Mouse (Mus musculus) c-Kit-negative CD71-positive TER-119-positive erythroid progenitor cells, embryonic 14.5 days (primary cell): ENCODE results near the gene Dhdh.
"Not testable (repeated sequence)": the region's sequence is repeated elsewhere in the genome, so short reads cannot be mapped to it uniquely, and the experiment has no call there.

Experiments used
- DNase-seq: peaks from one replicate; pipeline ENCODE4 v3.0.0-alpha.2; 2013; ENCODE audit warnings: low read depth, low spot score

The Dhdh gene

GRCm38 (mm10) chr7:45509912-45510787, 21.5 kb upstream of the Dhdh start, which contains the start of gene Nucb1:
Gene Nucb1, minus strand, starts transcription at chr7:45510406.
- DNase-seq: peak; percentile 92

- no peak for DNase-seq
These were observed 20.7 kb upstream of the Dhdh start for GRCm38 (mm10) chr7:45509181-45509882.

- peak; percentile 85 for DNase-seq
These were observed 20.0 kb upstream of the Dhdh start for GRCm38 (mm10) chr7:45508561-45508960.

- no peak for DNase-seq
These were observed 19.0 kb upstream of the Dhdh start for GRCm38 (mm10) chr7:45507583-45507982.

GRCm38 (mm10) chr7:45498427-45498826, 9.8 kb upstream of the Dhdh start:
- no peak for DNase-seq

GRCm38 (mm10) chr7:45494548-45494947, 5.9 kb upstream of the Dhdh start:
- no peak for DNase-seq

GRCm38 (mm10) chr7:45492951-45493350, 4.3 kb upstream of the Dhdh start:
- no peak for DNase-seq

- no peak for DNase-seq
These were observed 3.7 kb upstream of the Dhdh start for GRCm38 (mm10) chr7:45492225-45492844.

GRCm38 (mm10) chr7:45491264-45491663, 2.7 kb upstream of the Dhdh start:
- DNase-seq: no peak

- DNase-seq: no peak
These were observed 2.2 kb upstream of the Dhdh start for GRCm38 (mm10) chr7:45490822-45491221.

GRCm38 (mm10) chr7:45489578-45489977, 973 bp upstream of the Dhdh start:
- no peak for DNase-seq

- DNase-seq: no peak
These were observed 728 bp downstream of the Dhdh start for GRCm38 (mm10) chr7:45487861-45488292.

- DNase-seq: no peak
These were observed 1.7 kb downstream of the Dhdh start, which contains the start of gene Gm45808 for GRCm38 (mm10) chr7:45486761-45487415. Gene Gm45808, minus strand, starts transcription at chr7:45486811.

- DNase-seq: no peak
These were observed 2.4 kb downstream of the Dhdh start for GRCm38 (mm10) chr7:45486158-45486557.

GRCm38 (mm10) chr7:45484985-45485384, 3.6 kb downstream of the Dhdh start:
- DNase-seq: not testable (repeated sequence)

- DNase-seq: no peak
These were observed 6.4 kb downstream of the Dhdh start for GRCm38 (mm10) chr7:45482166-45482565.

- DNase-seq: peak; percentile 60
These were observed 7.2 kb downstream of the Dhdh start, which contains the start of gene Tulp2 for GRCm38 (mm10) chr7:45481374-45481927. Gene Tulp2, plus strand, starts transcription at chr7:45481877.

GRCm38 (mm10) chr7:45480310-45480709, 8.3 kb downstream of the Dhdh start:
- not testable (repeated sequence) for DNase-seq

- DNase-seq: no peak
These were observed 9.8 kb downstream of the Dhdh start for GRCm38 (mm10) chr7:45478774-45479173.

- no peak for DNase-seq
These were observed 11.6 kb downstream of the Dhdh start for GRCm38 (mm10) chr7:45477003-45477402.

GRCm38 (mm10) chr7:45476453-45476852, 12.2 kb downstream of the Dhdh start:
- no peak for DNase-seq
